10 mouse cellular contexts compared by ENCODE assay signal in the genomic region with DNA sequence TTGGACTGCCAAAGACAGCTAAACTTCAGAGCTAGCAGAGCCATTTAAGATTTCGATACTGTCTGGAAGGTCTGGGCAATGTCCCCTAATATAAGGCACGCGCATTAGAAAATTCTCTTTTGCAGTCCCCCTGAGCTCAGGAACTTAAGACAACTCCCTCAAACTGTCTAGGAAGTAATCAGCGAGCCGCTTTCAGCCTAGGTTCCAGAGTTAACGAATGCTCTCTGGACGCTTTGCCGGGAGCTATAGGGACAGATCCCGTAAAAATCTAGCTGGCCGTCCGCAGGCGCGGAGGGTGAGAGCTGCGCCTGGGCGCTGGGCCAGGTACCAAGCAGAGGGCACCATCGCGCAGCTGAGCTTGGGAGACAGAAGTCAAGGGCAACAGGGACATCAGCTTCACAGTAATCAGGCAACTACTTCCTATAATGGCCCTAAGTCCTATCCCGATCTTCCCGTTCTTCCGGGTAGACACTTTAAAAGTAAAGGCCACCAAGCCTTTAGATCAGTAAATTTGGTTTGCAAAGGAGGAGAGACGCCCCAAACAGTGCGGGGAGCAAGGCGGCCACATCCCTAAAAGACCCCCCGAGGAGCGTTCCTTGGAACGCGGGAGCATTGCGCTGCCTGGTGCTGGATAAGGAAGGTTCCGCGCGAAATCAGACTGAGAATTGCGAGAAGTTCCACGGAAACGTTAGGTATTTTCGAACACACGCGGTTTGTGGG. TPM values are rescaled to one million over a fixed set of nuclear protein-coding genes. Genes with fewer than 3 reads are reported as not detected.
A peak's percentile ranks its signal among the peaks of the same experiment; 100 is the strongest.
DNase-seq lines count a peak whose midpoint lies in the region; ATAC-seq and TF ChIP-seq lines count a peak whose summit lies in the region.
"Had no signal": no experiment of that assay in that cellular context is flagged by ENCODE, and none has a peak within 500 bp of the region (broad histone marks: within the 10 kb centered on the region; RNA-seq: fewer than 3 reads in every experiment).

No protein-coding gene starts in this region.

- no peak overlapping the region for H3K9ac ChIP-seq in hindbrain, postnatal 0 days (replicated peaks; ENCODE audit: low read length)

- no peak overlapping the region for H3K27ac ChIP-seq in hindbrain, postnatal 0 days

- 0 out of 2 replicates have a peak overlapping the region, but pooled peaks have one; percentile 5 for H3K4me2 ChIP-seq in hindbrain, postnatal 0 days (ENCODE audit: low read depth, low read length)

- no peak for ATAC-seq in hindbrain, postnatal 0 days

- no peaks in the 10 kb centered on the region for H3K9me3 ChIP-seq in hindbrain, postnatal 0 days (ENCODE audit: low read length)

- WGBS in hindbrain, postnatal 0 days: 1% methylated on average over 37 of the region's 37 CpGs

- H3K36me3 ChIP-seq in hindbrain, postnatal 0 days (ENCODE audit: insufficient read depth, low read length): no peaks in the 10 kb centered on the region

- peaks cover 90% of the 10 kb centered on the region for H3K27me3 ChIP-seq in hindbrain, postnatal 0 days (ENCODE audit: insufficient read depth, low read length)

- no peak overlapping the region for H3K4me3 ChIP-seq in hindbrain, postnatal 0 days (ENCODE audit: low read length)

- TF ChIP-seq CTCF in hindbrain, postnatal 0 days (IDR thresholded peaks at IDR 0.05; ENCODE audit: low read depth): no peak

- DNase-seq in heart, adult 11 months: peak; percentile 95
- no peak for DNase-seq in heart, adult 8-10 months (ENCODE audit: low spot score)
- DNase-seq in urinary bladder, adult 2 months (ENCODE audit: low spot score): peak; percentile 31
- no peak for DNase-seq in urinary bladder, adult 18-20 months (ENCODE audit: low spot score in 2 of 2)
- DNase-seq in hindbrain, postnatal 0 days (ENCODE audit: low spot score): no peak
- no peak for DNase-seq in spleen, postnatal 4 days (ENCODE audit: low spot score in 2 of 2)
- DNase-seq in B cell, adult 2 months: no peak
- no peak for DNase-seq in right cerebral cortex, postnatal 14 days
- DNase-seq: gastrocnemius, postnatal 36 days had no signal

- H3K4me1 ChIP-seq in hindbrain, postnatal 0 days (ENCODE audit: insufficient read depth, low read length): no peaks in the 10 kb centered on the region

RNA-seq across cellular contexts. Expression of gene Tbx20, which starts 3.2 kb away (rescaled TPM):
- total RNA-seq in heart, adult 8-10 months (2022): 10 to 100 TPM; 80.1 to 90.6 (median 87.4) TPM
- polyA plus RNA-seq in urinary bladder, adult 2 months (2012; rRNA removed): 10.6 and 12.9 TPM in 2 replicates
- 2.2 and 2.9 TPM in 2 replicates for total RNA-seq in hindbrain, postnatal 0 days (2014; rRNA removed)
- polyA plus RNA-seq in hindbrain, postnatal 0 days (2015; fragmentation: Nextera tagmentation; extraction: Ambion mirVana): 0.35 and 0.40 TPM in 2 replicates
- total RNA-seq: gastrocnemius, postnatal 36 days; left cerebral cortex, postnatal 25 days had no signal

Comparison
In these comparisons a context has a peak if more than half of its experiments do, and no peak if none do; other contexts are left out.
1. DNase-seq: peak in heart, adult 11 months (single experiment) and urinary bladder, adult 2 months (single experiment); none in heart, adult 8-10 months (single experiment), urinary bladder, adult 18-20 months (0 of 2), hindbrain, postnatal 0 days (single experiment), spleen, postnatal 4 days (0 of 2), B cell, adult 2 months (0 of 2) and right cerebral cortex, postnatal 14 days (single experiment).
2. RNA of gene Tbx20, which starts 3.2 kb away (total RNA-seq): 80.1 to 90.6 TPM in heart, adult 8-10 months; 2.2 to 2.9 TPM in hindbrain, postnatal 0 days; every median in the first group is over 10 times any median in the second.